Mouse (Mus musculus): ENCODE results near the gene H2-T23. TPM values are rescaled to one million over a fixed set of nuclear protein-coding genes. Genes with fewer than 3 reads are reported as not detected.

Gene H2-T23
- polyA plus RNA-seq, 1 experiment: 13.6 TPM

- Histone ChIP-seq H3K4me3 (no peak overlapping the region), H3K4me2 (ENCODE audit: low read depth) (peak overlapping the region; percentile 80), H3K36me3 (ENCODE audit: control insufficient read depth, insufficient read depth) (no peaks in the 10 kb centered on the region), H3K27me3 (ENCODE audit: control insufficient read depth, insufficient read depth, insufficient read length) (no peaks in the 10 kb centered on the region), H3ac (ENCODE audit: control insufficient read depth, insufficient read length) (no peak overlapping the region), H3K79me2 (ENCODE audit: control insufficient read depth, insufficient read depth) (peaks cover 60% of the 10 kb centered on the region)
- TF ChIP-seq E2F4 (IDR thresholded peaks at IDR 0.05; ENCODE audit: insufficient read depth) (no peak), CEBPB (IDR thresholded peaks at IDR 0.05; ENCODE audit: insufficient read depth, poor library complexity, severe bottlenecking) (peak; percentile 92), SRF (IDR thresholded peaks at IDR 0.05; ENCODE audit: control insufficient read depth, insufficient read length, low read depth) (no peak), POLR2AphosphoS2 (IDR thresholded peaks at IDR 0.05; ENCODE audit: insufficient read length, low read depth) (no peak), REST (IDR thresholded peaks at IDR 0.05; ENCODE audit: insufficient read depth, insufficient read length) (no peak), MYOG (IDR thresholded peaks at IDR 0.05; ENCODE audit: control insufficient read depth in 1 of 3, insufficient read depth in 1 of 3, insufficient read length in 2 of 3, low read depth in 2 of 3) (peak in 2 of 3 experiments; percentile 71 to 73), MAX (IDR thresholded peaks at IDR 0.05; ENCODE audit: low read depth) (no peak), MYOD1 (IDR thresholded peaks at IDR 0.05; ENCODE audit: control insufficient read depth in 1 of 3, insufficient read length in 2 of 3, low read depth in 2 of 3) (peak; percentile 48 to 84 (median 63)), TCF3 (IDR thresholded peaks at IDR 0.05; ENCODE audit: insufficient read length, low read depth) (no peak)
Measured at GRCm38 (mm10) chr17:36023710-36024654, 8.7 kb downstream of the H2-T23 start.

- Histone ChIP-seq H3ac (ENCODE audit: control insufficient read depth, insufficient read length) (no peak overlapping the region), H3K79me2 (ENCODE audit: control insufficient read depth, insufficient read depth) (peaks cover 58% of the 10 kb centered on the region), H3K4me3 (no peak overlapping the region), H3K4me2 (ENCODE audit: low read depth) (peak overlapping the region; percentile 80), H3K27me3 (ENCODE audit: control insufficient read depth, insufficient read depth, insufficient read length) (no peaks in the 10 kb centered on the region), H3K36me3 (ENCODE audit: control insufficient read depth, insufficient read depth) (no peaks in the 10 kb centered on the region)
- TF ChIP-seq MYOD1 (IDR thresholded peaks at IDR 0.05; ENCODE audit: control insufficient read depth in 1 of 3, insufficient read length in 2 of 3, low read depth in 2 of 3): no peak
- no peak for TF ChIP-seq TCF12 (IDR thresholded peaks at IDR 0.05; ENCODE audit: insufficient read depth, poor library complexity, severe bottlenecking)
- no peak for TF ChIP-seq MYOG (IDR thresholded peaks at IDR 0.05; ENCODE audit: control insufficient read depth in 1 of 3, insufficient read depth in 1 of 3, insufficient read length in 2 of 3, low read depth in 2 of 3)
- no peak for TF ChIP-seq CEBPB (IDR thresholded peaks at IDR 0.05; ENCODE audit: insufficient read depth, poor library complexity, severe bottlenecking)
- TF ChIP-seq SRF (IDR thresholded peaks at IDR 0.05; ENCODE audit: control insufficient read depth, insufficient read length, low read depth): no peak
- no peak for TF ChIP-seq E2F4 (IDR thresholded peaks at IDR 0.05; ENCODE audit: insufficient read depth)
- no peak for TF ChIP-seq POLR2AphosphoS2 (IDR thresholded peaks at IDR 0.05; ENCODE audit: insufficient read length, low read depth)
- TF ChIP-seq POLR2A (IDR thresholded peaks at IDR 0.05; ENCODE audit: insufficient read length, low read depth): no peak
- TF ChIP-seq USF1 (IDR thresholded peaks at IDR 0.05; ENCODE audit: low read depth): no peak
Measured at GRCm38 (mm10) chr17:36022922-36023321, 9.7 kb downstream of the H2-T23 start.

GRCm38 (mm10) chr17:36022098-36022497 is 10.6 kb downstream of the H2-T23 start:
- Histone ChIP-seq H3ac (ENCODE audit: control insufficient read depth, insufficient read length) (no peak overlapping the region), H3K27me3 (ENCODE audit: control insufficient read depth, insufficient read depth, insufficient read length) (no peaks in the 10 kb centered on the region), H3K4me3 (no peak overlapping the region), H3K36me3 (ENCODE audit: control insufficient read depth, insufficient read depth) (no peaks in the 10 kb centered on the region), H3K79me2 (ENCODE audit: control insufficient read depth, insufficient read depth) (peaks cover 56% of the 10 kb centered on the region), H3K4me2 (ENCODE audit: low read depth) (no peak overlapping the region)
- TF ChIP-seq MYOG (IDR thresholded peaks at IDR 0.05; ENCODE audit: control insufficient read depth in 1 of 3, insufficient read depth in 1 of 3, insufficient read length in 2 of 3, low read depth in 2 of 3) (no peak), MYOD1 (IDR thresholded peaks at IDR 0.05; ENCODE audit: control insufficient read depth in 1 of 3, insufficient read length in 2 of 3, low read depth in 2 of 3) (no peak), SRF (IDR thresholded peaks at IDR 0.05; ENCODE audit: control insufficient read depth, insufficient read length, low read depth) (no peak), MAX (IDR thresholded peaks at IDR 0.05; ENCODE audit: low read depth) (no peak), TCF12 (IDR thresholded peaks at IDR 0.05; ENCODE audit: insufficient read depth, poor library complexity, severe bottlenecking) (no peak), E2F4 (IDR thresholded peaks at IDR 0.05; ENCODE audit: insufficient read depth) (no peak), USF1 (IDR thresholded peaks at IDR 0.05; ENCODE audit: low read depth) (no peak), POLR2A (IDR thresholded peaks at IDR 0.05; ENCODE audit: insufficient read length, low read depth) (no peak), POLR2AphosphoS2 (IDR thresholded peaks at IDR 0.05; ENCODE audit: insufficient read length, low read depth) (no peak), TCF3 (IDR thresholded peaks at IDR 0.05; ENCODE audit: insufficient read length, low read depth) (no peak), REST (IDR thresholded peaks at IDR 0.05; ENCODE audit: insufficient read depth, insufficient read length) (no peak), CEBPB (IDR thresholded peaks at IDR 0.05; ENCODE audit: insufficient read depth, poor library complexity, severe bottlenecking) (no peak)

- Histone ChIP-seq H3K79me2 (ENCODE audit: control insufficient read depth, insufficient read depth) (peaks cover 64% of the 10 kb centered on the region), H3K27me3 (ENCODE audit: control insufficient read depth, insufficient read depth, insufficient read length) (no peaks in the 10 kb centered on the region), H3K4me3 (no peak overlapping the region), H3K36me3 (ENCODE audit: control insufficient read depth, insufficient read depth) (no peaks in the 10 kb centered on the region), H3ac (ENCODE audit: control insufficient read depth, insufficient read length) (no peak overlapping the region), H3K4me2 (ENCODE audit: low read depth) (peak overlapping the region; percentile 42)
- TF ChIP-seq MYOG (IDR thresholded peaks at IDR 0.05; ENCODE audit: control insufficient read depth in 1 of 3, insufficient read depth in 1 of 3, insufficient read length in 2 of 3, low read depth in 2 of 3): no peak
- TF ChIP-seq E2F4 (IDR thresholded peaks at IDR 0.05; ENCODE audit: insufficient read depth): no peak
- TF ChIP-seq POLR2A (IDR thresholded peaks at IDR 0.05; ENCODE audit: insufficient read length, low read depth): no peak
- TF ChIP-seq TCF3 (IDR thresholded peaks at IDR 0.05; ENCODE audit: insufficient read length, low read depth): no peak
- no peak for TF ChIP-seq CEBPB (IDR thresholded peaks at IDR 0.05; ENCODE audit: insufficient read depth, poor library complexity, severe bottlenecking)
- TF ChIP-seq MYOD1 (IDR thresholded peaks at IDR 0.05; ENCODE audit: control insufficient read depth in 1 of 3, insufficient read length in 2 of 3, low read depth in 2 of 3): no peak
- no peak for TF ChIP-seq MAX (IDR thresholded peaks at IDR 0.05; ENCODE audit: low read depth)
- TF ChIP-seq REST (IDR thresholded peaks at IDR 0.05; ENCODE audit: insufficient read depth, insufficient read length): no peak
- TF ChIP-seq USF1 (IDR thresholded peaks at IDR 0.05; ENCODE audit: low read depth): no peak
- TF ChIP-seq POLR2AphosphoS2 (IDR thresholded peaks at IDR 0.05; ENCODE audit: insufficient read length, low read depth): no peak
- TF ChIP-seq TCF12 (IDR thresholded peaks at IDR 0.05; ENCODE audit: insufficient read depth, poor library complexity, severe bottlenecking): no peak
- no peak for TF ChIP-seq SRF (IDR thresholded peaks at IDR 0.05; ENCODE audit: control insufficient read depth, insufficient read length, low read depth)
Measured at GRCm38 (mm10) chr17:36021309-36021708, 11.3 kb downstream of the H2-T23 start.
